Mouse (Mus musculus) large intestine, adult 2 months (tissue): ENCODE data around the gene Olfr473. TPM values are rescaled to one million over a fixed set of nuclear protein-coding genes. Genes with fewer than 3 reads are reported as not detected.
"Not testable (repeated sequence)": the region's sequence is repeated elsewhere in the genome, so short reads cannot be mapped to it uniquely, and the experiment has no call there.

Source experiments
- DNase-seq: peaks from one replicate; pipeline ENCODE4 v3.0.0-alpha.2; 2012; ENCODE audit warnings: low read depth, low spot score
- WGBS: fragments of 180-500 bp; shearing (Covaris S2); methylation state at CpG from one replicate; pipeline ENCODE4 v1.1.7; 2018; 5-methylcytosine and 5-hydroxymethylcytosine counted together
- polyA plus RNA-seq: library from polyadenylated mRNA; depleted of rRNA; stranded (reverse); fragments of >200 nt; gene quantifications from 2 replicates; pipeline ENCODE4 v1.2.3, GENCODE M21; 2012; rRNA removed

The Olfr473 gene
- polyA plus RNA-seq, result not detected in 2 replicates

DNA sequence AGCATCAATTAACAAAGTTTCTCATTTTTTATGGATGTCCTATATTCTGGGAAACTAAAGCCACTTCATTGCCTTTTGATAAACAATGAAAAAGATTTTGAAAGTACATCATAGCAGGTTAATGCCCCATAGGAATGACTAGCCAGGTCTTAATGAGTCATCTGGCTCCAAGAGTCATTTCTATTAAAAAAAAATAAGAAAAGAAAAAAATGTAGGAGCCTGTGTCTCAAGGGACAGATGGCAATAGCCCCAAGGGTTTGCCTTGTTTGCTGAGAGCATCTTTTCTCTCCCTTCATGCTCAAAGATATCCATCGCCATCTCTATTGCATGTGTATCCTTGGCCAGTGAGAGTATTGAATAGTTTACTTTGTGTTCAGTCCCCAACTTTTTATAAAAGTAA, at the start of gene Olfr473:
Olfr473 (plus strand) TSS at position 301 of the 400 bp plus-strand sequence.
- 89% methylated on average over 1 of the region's 1 CpGs for WGBS
- DNase-seq, result no peak

DNA sequence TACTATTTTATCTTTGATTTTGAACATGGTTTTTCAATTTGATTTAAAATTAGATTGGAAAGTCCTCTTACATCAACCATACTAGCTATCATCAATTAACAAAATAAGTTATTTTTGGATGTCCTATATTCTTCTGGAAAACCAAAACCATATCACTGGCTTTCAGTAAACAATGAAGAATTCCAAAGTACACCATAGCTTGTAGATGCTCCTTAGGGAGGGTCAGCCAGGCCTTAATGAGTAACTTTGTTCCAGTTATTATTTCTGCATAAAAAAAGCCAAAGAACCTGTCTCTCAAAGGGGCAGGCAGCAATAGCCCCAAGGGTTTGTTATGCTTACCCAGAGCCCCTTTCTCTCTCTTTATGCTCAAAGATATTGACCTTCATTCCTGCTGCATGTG, 32.6 kb upstream of the Olfr473 start, which contains the start of gene Olfr472:
Olfr472 (plus strand) TSS at position 301 of the 400 bp plus-strand sequence.
- no peak for DNase-seq

DNA sequence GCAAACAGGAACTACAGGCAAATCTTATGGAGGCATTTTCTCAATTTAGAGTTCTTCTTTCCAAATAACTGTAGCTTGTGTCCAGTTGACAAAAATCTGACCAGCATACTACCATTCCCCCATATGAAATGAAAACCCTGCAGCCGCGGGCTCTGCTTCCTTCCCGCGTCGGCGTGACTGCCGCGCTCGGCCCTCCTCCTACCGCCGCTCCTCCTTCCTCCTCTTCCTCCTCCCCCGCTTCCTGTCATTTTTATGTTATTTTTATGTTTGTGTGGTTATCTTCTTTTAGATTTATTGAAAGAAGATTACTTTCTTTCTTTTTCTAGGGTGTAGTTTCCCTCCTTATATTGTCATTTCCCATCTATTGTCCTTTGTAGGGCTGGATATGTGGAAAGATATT, 22.3 kb downstream of the Olfr473 start:
- not testable (repeated sequence) for DNase-seq
- 94% methylated on average over 12 of the region's 12 CpGs for WGBS

DNA sequence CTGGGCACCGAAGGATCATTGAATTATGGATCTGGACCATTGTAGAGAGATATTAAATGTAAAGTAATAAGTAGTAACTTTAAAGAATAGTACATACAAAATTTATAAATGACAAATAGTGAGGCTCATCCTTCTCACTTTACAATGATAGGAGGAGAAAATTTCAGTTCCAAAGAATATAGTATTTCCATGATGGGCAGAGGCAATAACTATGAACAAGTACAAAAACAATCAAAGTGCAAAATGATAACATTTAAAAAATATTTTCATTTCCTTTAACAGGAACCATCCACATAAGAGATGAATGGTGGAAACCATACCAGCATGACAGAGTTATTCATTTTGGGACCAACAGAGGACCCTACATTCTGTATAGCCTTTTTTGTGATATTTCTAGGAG, 24.1 kb downstream of the Olfr473 start, which contains the start of gene Olfr474:
Olfr474 (plus strand) TSS at position 301 of the 400 bp plus-strand sequence.
- 84% methylated on average over 1 of the region's 1 CpGs for WGBS

DNA sequence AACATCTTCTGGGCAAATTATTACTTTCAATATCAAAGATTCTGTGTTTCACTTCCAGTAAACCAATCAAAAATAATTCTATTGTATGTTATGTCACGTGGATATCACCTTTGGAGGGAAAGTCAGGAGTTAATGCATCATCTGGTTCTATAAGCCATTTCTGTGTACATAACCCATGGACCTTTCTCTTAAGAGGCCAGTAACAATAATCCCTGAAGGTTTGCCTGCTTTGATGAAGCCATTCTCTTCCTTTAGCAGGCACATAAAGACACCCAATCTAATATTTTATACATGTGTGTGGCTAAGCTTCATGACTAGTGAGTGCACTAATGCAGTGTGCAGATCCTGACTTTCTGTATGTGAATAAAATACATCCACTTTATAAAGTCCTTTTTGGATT, 34.3 kb downstream of the Olfr473 start, which contains the start of gene Olfr476:
Olfr476 (plus strand) TSS at position 301 of the 400 bp plus-strand sequence.
- WGBS, result 31% methylated on average over 1 of the region's 1 CpGs
- no peak for DNase-seq

More for the DNA sequence above, 24.1 kb downstream of the Olfr473 start, which contains the start of gene Olfr474:
- DNase-seq, result no peak

Other genes with a start within 250 kb of the Olfr473 start
- 0.04 and 0.14 TPM in 2 replicates for gene Cyb5r2, start 172.4 kb upstream of the Olfr473 start, polyA plus RNA-seq
- not detected in 2 replicates for gene Ovch2, start 129.2 kb upstream of the Olfr473 start, polyA plus RNA-seq
- not detected in 2 replicates for gene Olfr467, start 118.2 kb upstream of the Olfr473 start, polyA plus RNA-seq
- gene Olfr469, start 104.9 kb upstream of the Olfr473 start, polyA plus RNA-seq, result not detected in 2 replicates
- not detected in 2 replicates for gene Olfr470, start 83.0 kb upstream of the Olfr473 start, polyA plus RNA-seq
- not detected in 2 replicates for gene Olfr472, start 32.5 kb upstream of the Olfr473 start, polyA plus RNA-seq
- not detected in 2 replicates for gene Olfr474, start 24.2 kb downstream of the Olfr473 start, polyA plus RNA-seq
- not detected in 2 replicates for gene Olfr476, start 34.4 kb downstream of the Olfr473 start, polyA plus RNA-seq
- gene Olfr477, start 56.2 kb downstream of the Olfr473 start, polyA plus RNA-seq, result not detected in 2 replicates
- gene Olfr478, start 103.5 kb downstream of the Olfr473 start, polyA plus RNA-seq, result not detected in 2 replicates
- not detected in 2 replicates for gene Olfr479, start 120.2 kb downstream of the Olfr473 start, polyA plus RNA-seq
- not detected in 2 replicates for gene Olfr480, start 136.9 kb downstream of the Olfr473 start, polyA plus RNA-seq
- gene Olfr481, start 149.4 kb downstream of the Olfr473 start, polyA plus RNA-seq, result not detected in 2 replicates
- not detected in 2 replicates for gene Olfr482, start 167.1 kb downstream of the Olfr473 start, polyA plus RNA-seq
- gene Olfr483, start 170.4 kb downstream of the Olfr473 start, polyA plus RNA-seq, result not detected in 2 replicates
- gene Olfr484, start 197.0 kb downstream of the Olfr473 start, polyA plus RNA-seq, result not detected in 2 replicates
- gene Olfr485, start 229.4 kb downstream of the Olfr473 start, polyA plus RNA-seq, result not detected in 2 replicates
- gene Olfr486, start 242.3 kb downstream of the Olfr473 start, polyA plus RNA-seq, result not detected in 2 replicates